Mouse (Mus musculus) adrenal gland, postnatal 25 days (tissue): ENCODE data around the gene Gm10097. TPM values are rescaled to one million over a fixed set of nuclear protein-coding genes. Genes with fewer than 3 reads are reported as not detected.
A peak's percentile ranks its signal among the peaks of the same experiment; 100 is the strongest.

Experiments used
- DNase-seq: peaks from one replicate; pipeline ENCODE4 v3.0.0; 2021; ENCODE audit warnings: mixed read lengths
- long read RNA-seq: library from polyadenylated mRNA; stranded (forward); transcript quantifications from one replicate; pipeline ENCODE4 v2.0.0, GENCODE M21; 2021
- total RNA-seq: library from RNA; stranded (reverse); gene quantifications from 2 replicates; pipeline ENCODE4 v1.2.3, GENCODE M21; 2021

Gm10097 gene
- not detected in 2 replicates for total RNA-seq
- long read RNA-seq, result 0 reads

- DNase-seq, result no peak
These were observed at the start of gene Gm10097 for GRCm38 (mm10) chr10:5068676-5069265. Gm10097 (plus strand) TSS chr10:5069192.

DNA sequence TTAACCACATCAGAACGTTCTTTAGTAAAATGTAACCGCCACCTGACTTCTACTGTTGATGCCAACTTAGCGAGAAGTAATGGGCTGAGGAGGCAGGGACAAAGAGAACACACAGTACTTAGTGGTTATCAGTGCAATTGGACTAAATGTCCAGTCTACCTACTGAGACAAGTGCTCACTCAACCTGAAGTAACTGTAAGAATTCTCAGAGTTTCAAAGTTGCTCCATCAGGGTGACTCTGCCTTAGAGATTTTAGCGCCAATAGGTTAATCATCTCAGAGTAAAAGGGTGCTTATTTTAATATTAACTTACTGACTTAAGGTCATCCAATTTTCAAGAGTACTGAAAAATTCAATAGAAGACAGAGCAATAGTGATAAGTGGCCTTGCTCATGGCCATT, 43.1 kb upstream of the Gm10097 start:
- DNase-seq, result no peak

GRCm38 (mm10) chr10:5027208-5027607, 41.8 kb upstream of the Gm10097 start:
- no peak for DNase-seq

GRCm38 (mm10) chr10:5028301-5028700, 40.7 kb upstream of the Gm10097 start:
- no peak for DNase-seq

- DNase-seq, result no peak
These were observed 39.8 kb upstream of the Gm10097 start for GRCm38 (mm10) chr10:5029161-5029560.

DNA sequence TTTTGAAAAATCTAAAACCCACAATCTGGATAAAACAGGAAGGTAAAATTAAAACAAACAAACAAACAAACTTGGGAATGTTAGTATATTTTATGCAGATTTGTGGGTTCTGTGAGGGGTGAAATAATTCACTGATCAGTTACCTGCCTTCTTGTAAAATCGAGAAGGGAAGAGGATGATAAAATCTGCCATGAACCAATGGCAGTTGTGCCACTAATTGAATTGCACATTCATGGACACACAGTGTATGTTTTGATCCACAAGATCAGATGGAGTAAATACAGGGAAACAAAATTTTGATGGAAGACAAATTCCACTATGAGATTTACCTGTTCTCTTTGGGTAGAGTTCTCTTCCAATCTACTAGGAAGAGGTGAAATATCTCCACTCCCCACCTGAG, 39.1 kb upstream of the Gm10097 start:
- DNase-seq, result no peak

DNA sequence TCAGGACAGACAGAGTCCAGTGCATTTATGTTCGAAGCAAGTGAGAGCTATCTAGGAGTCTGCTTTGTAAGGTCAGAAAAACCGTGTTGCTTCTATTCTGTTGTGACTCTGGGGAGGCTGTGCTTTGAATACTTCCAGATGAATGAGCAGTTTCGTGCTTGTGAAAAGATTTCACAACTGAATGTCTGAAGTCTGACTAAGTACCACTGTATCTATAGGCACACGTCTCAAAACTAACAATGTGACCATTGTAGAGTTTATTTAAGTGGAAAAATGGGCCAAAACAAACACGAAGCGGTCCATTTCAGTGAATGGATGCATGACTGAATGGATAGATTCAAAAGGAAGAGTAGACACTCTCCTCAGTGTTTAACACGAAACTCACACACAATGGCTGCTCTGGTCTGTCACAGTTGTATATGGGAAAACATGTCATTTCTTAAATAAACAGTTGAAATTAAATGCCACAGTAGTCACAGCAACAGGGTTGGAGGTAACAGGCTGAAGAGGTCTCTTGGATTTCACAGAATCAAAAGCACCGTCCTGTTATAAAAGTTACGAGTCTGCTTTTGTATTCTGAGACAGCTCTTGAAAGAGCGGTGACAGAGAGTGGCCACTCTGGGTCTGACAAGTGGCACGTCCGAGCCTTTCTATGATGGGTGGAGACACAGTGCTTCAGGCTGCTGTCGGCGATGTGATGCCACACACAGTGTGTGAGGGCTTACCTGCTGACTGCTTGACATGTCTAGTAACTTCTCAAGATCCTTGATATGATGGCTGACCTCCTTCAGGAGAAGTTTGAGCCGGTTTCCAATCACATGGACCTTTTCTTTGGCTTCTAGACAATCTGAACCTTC, 36.6 kb upstream of the Gm10097 start:
- DNase-seq, result no peak

- no peak for DNase-seq
These were observed 27.7 kb upstream of the Gm10097 start for GRCm38 (mm10) chr10:5041254-5041653.

GRCm38 (mm10) chr10:5044481-5044880, 24.5 kb upstream of the Gm10097 start:
- no peak for DNase-seq

DNA sequence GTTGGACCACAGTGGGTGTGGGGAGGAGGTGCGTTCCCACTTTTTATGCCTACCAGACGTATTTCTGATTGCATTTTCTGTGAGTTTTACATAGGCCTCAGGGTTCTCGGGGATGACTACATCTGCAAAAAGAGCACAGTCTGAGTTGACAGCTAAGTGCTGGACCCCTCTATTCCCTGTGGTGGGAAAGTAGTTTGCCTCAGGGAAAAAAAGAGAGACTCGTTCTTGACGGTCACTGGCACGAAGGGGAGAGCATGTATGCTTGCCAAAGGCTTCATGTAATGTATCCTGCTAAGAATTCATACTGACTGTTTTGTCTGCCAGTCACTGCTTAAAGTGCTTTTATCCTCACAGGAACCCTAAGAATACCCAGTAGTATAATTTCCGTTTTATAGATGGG, 23.8 kb upstream of the Gm10097 start:
- no peak for DNase-seq

DNA sequence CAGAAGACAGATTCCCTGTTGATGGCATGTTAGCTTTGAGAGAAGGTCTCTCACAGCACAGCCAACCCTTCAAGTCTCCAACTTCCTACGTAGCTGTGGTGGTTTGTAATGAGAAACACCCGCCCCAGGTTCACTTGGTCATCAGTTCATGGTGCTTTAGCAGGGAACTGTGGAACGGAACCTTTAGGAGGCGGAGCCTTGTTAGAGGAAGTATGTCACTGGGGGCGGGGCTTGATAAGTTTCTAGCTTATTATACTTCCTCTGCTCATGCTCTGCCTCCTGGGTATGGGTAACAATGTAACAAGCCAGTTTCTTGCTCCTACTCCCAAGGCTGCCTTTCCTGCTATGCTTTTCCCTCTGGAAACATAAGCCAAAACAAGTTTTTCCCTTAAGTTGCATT, 23.3 kb upstream of the Gm10097 start:
- DNase-seq, result no peak

- DNase-seq, result no peak
These were observed 12.7 kb upstream of the Gm10097 start for GRCm38 (mm10) chr10:5056243-5056735.

GRCm38 (mm10) chr10:5056940-5057339, 12.1 kb upstream of the Gm10097 start:
- DNase-seq, result no peak

- no peak for DNase-seq
These were observed 11.3 kb upstream of the Gm10097 start for GRCm38 (mm10) chr10:5057661-5058060.

DNA sequence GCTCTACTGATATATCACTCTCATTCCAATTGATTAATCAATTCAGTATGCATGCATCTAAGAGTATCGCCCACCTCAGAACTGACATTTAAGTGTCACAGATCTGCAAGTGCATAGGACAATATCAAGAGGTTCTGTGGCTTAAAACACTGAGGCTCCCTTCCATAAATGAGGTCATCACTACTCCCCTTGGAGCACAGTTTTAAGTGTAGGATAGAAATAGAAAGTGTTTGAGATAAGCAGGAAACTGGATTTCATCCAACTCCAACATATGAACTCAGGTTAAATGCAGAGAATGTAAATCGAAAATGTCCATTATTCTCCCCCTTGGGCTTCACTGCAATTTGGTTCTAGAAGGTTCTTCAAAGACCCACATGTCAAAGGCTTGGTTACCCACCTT, 10.1 kb upstream of the Gm10097 start:
- no peak for DNase-seq

- DNase-seq, result no peak
These were observed 9.0 kb upstream of the Gm10097 start for GRCm38 (mm10) chr10:5059983-5060382.

- DNase-seq, result no peak
These were observed 1.9 kb upstream of the Gm10097 start for GRCm38 (mm10) chr10:5067113-5067512.

DNA sequence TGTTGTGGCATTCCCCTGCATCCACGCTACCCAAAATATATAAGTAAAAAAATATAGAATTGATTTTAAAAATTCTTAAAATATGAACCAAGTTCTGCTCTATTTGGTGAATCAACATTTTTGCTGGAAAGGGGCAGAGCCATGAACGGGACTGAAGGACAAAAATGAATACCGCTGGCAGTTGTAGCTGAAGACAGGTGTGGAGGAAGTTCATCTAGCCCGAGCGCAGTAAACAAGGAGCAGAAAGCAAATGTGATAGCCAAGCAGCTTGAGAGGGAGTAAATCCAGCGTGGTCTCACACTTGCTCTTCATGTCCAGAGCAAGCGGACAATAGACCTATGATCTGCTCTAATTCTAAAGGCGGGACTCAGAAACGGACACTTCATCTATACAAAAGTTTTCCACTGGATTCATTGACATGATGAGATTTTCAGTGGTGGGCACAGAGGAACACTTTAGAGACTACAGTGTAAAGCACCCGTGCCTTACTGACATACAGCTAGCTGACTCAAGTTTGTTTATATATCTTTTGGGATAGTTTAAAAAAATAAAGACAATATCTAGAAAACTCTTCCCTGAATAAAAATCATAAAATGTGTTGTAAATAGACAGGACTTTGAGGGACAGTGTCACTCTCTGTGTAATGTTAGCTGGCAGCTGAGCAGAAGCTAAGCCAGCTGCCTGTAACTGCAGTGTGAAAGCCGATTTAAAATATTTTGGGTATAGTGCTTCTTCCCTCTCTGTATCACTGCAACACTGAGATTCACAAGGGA, 1.4 kb downstream of the Gm10097 start:
- DNase-seq, result no peak

- DNase-seq, result no peak
These were observed 1.9 kb downstream of the Gm10097 start for GRCm38 (mm10) chr10:5070941-5071231.

DNA sequence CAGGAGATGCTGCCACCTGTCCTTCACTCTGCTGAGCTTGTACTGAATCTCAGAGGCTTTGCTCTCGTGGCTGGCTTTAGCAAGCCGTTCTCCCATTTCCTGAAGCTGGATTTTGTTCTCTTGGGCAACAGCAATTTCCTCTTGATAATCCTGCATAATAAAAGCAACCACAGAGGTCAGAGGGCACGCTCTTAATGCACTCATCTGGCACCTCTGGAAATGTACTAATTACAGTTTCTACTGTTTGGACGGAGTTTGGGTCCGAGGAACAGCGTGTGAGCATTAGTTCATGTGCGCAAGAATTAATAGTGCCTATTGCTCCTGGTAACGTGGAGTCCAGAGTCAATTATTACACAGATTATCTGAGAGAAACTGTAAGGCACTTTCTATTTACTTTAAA, 3.1 kb downstream of the Gm10097 start:
- DNase-seq, result no peak

DNA sequence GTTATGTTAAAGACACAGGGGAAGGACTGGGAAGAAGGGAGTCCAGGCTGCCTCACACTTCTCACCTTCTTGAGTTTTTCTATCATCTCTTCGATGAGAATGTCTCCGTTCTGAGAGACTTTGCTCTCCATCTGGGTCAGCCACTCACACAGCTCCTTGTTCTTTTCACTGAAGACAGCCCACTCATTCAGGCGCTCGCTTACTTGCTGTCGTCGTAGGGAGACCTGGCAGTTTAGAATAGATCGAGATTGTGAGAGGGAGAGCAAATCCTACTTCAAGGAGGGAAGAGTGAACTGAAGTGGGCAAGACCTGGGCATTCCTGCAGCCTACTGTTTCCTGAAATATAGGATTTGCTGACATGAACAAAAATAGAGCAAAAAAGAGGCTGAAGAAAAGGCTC, 6.7 kb downstream of the Gm10097 start:
- no peak for DNase-seq

DNA sequence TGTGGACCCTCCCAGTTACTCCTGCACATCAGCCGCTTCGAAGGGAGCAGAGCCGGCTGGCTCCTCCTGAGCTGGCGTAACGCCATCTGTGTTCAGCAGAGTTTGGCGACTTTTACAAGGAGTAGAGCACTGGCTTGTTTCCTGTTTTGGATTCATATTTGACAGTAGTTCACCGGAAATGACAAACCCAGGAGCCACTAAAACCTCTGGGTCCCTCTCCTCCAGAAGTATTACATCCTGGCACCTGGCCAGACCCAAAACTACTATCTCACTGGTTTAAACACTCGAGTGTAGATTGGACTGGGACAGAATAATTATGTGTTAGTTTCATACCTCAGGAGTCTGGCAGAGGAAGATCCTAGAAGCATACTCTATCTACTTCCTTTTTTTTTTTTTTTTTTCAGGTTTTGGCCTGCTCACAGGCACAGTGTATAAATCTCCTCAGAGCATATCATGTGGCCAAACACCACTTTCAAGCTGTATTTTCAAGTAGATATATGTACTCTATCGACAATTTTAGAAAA, 11.0 kb downstream of the Gm10097 start:
- peak; percentile 37 for DNase-seq

DNA sequence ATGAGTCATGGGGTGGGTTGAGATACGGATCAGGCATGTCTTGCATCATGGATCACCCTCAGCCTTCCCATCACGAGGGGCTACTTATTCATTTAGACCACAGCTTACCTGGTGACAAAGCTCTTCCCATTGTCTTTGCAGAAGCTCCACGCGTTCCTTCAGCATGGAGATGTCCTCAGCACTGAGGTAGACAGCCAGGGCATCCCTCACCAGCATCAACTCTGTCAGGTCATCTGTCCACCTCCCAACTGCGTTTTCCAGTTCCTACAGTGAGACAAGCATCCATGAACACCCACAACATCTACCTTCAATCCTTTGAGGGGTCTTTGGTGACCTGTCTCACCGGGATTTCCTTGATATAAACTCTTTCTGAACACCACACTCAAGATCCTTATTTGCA, 14.7 kb downstream of the Gm10097 start:
- DNase-seq, result no peak
